Mouse (Mus musculus): ENCODE data around the gene Lck.

Lck gene

DNA sequence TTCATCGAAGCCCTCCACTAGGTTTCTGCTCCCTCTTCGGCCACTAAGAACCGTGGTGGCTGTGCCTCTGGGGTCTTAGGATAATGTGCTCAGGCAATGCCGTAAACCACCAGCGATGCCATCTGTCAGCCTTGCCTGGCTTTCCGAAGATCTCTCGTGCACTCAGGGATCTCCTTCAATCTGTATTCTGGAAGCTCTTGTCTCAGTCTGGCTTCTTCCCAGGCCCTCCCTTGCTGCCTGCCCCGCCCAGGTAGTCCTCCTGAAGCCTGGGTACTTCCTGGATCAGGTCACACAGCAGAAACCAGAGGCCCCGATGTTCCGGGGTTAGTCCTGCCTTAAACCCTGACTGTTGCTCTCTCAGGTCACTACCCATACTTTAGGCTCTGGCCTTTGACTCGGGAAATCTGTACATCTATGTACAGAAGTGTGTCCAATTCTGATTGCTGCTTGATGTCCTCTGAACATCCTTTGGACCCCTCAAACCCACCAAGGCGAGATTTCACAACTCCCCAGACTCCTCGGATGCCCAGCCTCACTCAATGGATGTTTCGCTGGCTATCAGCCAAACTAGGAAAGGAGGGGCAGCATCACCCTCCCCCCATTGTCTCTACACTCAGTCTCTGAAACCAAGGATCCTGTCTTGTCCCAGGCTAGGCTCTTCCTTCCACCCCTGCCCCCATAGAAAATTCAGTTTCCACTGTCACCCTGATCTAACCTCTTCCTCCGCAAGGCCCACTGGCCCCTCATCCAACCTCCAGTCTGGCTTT is 64.4 kb downstream of the Lck start:
- no peak for DNase-seq (ENCODE audit: low spot score)

DNA sequence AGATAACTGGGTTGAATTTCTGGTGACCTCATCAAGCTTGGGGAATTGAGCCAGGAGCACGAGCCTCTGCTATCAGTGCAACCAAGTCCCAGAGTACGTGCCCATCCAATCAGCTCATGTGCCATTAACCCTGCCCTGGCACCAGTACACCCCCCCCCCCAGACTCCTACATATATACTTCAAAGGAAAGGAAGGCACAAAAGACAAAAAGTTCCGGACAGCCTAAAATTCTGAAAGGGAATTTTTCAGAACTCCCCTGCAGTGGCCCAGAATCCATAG is 65.3 kb downstream of the Lck start:
- DNase-seq (ENCODE audit: low spot score), result no peak

DNA sequence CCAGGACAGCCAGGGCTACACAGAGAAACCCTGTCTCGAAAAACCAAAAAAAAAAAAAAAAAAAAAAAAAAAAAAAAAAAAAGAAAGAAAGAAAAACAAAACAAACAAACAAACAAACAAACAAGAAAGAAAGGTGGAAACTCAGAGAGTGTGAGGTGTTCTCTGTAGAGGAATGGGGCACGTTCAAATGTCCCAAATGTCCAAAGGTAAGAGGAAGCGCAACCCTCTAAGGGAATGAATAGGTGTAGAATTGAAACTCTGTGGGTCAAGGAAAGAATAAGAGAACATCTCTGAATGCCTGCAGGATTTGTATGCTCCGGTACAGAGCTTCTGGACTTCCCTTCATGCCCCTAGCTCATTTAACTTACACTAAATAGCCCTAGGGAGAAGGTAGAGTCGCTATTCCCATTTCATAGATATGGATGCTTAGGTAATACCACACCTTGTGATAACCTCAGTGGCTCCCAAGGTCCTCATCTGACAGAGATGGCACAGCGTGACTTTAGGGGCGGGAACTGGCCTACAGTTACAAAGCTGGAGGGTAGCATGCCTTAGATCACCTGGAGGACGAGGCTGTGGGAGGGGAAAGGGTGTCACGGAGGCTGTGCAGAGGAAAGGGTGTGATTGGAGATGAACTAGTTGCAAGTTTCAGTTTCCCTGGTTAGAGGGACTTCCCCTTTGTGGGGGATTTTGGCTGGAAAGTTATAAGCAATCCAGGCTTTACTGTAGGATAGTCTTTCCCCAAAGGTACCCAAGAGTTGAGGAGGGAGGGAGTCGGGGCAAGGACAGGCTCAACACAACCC is 65.8 kb downstream of the Lck start:
- DNase-seq (ENCODE audit: low spot score), result no peak

DNA sequence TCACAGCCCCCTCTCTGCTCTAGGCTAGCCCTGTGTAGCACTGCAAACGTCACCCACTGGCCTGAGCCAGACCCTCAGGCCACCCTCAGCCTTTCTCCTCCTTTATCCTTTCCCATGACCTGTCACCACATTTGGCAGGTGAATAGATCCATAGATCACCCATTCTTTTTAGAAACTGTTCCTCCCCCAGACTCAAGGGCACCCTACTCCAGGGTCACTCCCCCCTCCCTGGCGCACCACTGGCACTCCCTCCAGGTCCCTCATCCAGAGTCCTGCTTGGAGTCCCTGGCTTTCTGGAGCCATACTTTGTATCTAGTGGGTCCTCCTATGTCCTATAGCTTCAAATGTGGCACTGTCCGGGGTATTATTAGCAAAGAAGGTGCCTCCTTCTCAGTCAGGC is 67.9 kb downstream of the Lck start:
- no peak for DNase-seq (ENCODE audit: low spot score)

DNA sequence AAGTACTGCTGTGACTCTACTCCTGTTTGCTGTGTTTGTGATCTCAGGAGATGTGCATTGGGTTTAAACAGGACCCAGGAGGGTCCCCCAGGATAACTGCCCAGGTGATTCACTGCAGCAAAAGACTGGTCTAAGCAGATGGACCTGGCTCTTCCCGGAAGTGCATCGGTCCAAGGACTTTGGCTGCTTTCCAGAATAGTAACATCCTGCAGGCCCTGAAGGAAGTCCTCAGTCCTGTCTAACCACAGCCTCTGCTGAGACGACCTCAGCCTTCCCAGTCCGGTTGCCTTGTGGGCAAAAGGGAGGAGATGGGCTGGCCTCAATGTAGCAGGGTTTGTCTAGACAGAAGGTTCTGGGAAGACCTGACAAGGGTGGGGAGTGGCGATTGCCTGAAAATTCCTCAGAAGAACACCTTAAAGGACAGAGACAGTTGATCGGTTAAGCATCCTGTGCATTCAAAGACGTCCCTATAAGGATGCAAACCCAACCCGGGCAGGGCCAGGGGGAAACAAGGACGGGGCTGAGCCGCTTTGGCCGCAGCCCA is 70.5 kb downstream of the Lck start:
- DNase-seq (ENCODE audit: low spot score), result no peak

DNA sequence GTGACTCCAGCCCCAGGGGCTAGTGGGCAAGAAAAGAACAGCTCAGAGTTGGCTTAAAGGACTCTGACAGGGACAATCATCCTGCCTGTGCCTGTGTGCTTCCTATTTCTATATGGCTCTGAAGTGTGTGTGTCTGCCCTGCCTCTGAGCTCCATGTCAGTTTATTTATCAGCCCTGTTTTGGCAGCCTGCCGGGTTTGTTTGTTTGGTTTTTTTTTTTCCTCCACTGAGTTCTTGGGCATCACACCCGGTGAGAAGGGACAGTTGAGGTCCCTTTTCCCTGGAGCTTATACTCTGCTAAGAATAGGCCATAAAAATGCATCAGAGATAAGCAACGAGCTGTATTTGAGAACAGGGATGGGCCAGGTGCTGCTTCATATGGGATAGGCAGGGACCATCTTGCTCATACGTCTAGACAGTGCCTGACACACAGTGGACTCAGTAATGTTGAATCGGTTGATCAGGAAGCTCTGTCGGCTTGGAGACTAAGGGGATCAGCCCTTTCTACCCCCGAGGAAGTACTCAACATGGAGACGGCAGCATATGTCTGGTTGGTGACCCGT is 71.0 kb downstream of the Lck start:
- no peak for DNase-seq (ENCODE audit: low spot score)

DNA sequence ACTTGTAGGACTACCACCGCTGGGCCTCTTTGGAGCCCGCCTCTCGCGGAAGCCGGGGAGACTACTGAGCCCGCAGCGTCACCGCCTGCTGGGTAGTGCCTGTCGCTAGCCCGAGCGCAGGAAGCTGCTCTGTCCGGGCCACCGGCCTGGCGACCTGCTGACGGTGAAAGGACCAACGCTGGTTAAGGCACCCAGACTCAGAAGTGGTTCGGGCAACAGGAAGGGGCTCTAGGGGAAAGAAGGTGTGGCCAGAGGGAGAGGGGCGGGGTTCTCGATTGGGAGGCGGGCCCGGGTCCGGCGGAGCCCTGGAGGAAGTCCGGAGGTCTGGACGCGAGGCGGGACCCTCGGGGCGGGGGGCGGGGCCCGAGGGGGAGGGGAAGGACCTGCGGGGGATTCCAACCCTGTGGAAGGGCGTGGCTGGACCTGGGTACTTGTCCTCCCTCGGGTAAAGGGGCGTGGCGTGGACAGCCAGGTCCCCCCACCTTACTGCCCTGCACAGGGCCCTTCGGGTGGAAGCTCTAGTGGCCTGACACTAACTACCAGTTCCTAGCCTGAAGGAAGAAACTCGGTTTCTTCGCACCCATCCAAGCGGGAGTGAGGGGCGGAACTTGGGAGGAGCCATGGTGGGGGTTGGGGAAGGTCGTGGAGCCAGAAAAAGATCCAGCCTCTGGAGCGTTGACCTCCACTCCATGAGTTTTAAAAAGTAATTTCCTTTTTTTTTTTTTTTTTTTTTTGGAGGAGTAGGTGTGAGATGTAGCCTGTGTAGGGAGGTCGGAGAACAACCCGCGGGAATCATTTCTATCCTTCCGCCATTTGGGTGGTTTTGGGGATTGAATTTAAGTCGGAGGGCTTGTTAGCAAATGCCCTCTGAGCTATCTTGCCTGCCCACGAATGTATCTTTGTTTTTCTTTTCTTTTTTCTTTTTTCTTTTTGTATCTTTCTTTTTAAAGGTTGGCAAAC is 72.6 kb downstream of the Lck start:
- peak; percentile 99 for DNase-seq (ENCODE audit: low spot score)

DNA sequence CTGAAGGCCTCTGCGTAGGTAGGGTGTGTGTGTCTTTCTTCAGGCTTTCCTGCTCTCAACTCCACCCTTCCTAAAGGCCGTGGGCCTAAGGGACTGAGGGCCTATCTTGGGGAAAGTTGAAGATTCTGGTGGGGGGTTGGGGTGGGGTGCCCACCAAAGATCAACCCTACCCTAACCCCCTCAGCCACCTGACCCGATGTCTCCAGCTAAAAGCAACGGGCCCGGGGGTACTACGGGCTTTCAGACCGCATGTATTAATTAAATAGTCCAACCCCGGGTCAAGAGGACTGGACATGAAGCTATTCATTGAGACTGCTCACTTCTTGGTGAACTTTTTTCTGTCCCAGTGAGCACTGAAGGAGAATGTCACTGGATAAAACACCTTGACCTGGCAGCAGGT is 73.4 kb downstream of the Lck start:
- no peak for DNase-seq (ENCODE audit: low spot score)

DNA sequence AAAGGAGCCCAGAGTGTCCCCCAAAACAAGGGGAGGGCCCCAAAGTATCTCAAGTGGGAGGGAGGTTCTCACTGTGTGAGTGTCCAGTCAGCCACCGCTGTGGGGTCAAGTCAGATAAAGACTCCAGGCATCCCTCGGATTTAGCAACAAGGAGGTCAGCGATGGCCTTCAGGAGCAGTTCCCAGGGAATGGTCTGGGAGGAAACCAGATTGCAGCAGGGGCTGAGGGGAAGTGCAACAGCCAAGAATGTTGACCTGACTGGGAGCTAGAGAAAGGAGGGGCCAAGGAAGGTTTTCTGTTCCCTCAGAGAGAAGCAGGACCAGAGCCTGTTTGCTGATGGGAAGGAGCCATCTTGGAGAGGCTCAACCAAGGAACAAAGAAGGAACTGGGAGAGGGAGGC is 74.5 kb downstream of the Lck start:
- no peak for DNase-seq (ENCODE audit: low spot score)
